Mouse (Mus musculus) mouse trophoblast stem cell (cell line): ENCODE data around the gene Dtymk.

ENCODE experiments used
- in situ Hi-C, 2 experiments: fragments of 300-500 bp; cut with MseI, MboI; formaldehyde crosslinking; loops; 2 replicates in 1 of 2; 3 replicates in 1 of 2; pipeline ENCODE4 v1.15.1; 2025

Gene Dtymk

GRCm38 (mm10) chr1:93748539-93748938, 53.2 kb downstream of the Dtymk start:
- in situ Hi-C loops = no loop called here

DNA sequence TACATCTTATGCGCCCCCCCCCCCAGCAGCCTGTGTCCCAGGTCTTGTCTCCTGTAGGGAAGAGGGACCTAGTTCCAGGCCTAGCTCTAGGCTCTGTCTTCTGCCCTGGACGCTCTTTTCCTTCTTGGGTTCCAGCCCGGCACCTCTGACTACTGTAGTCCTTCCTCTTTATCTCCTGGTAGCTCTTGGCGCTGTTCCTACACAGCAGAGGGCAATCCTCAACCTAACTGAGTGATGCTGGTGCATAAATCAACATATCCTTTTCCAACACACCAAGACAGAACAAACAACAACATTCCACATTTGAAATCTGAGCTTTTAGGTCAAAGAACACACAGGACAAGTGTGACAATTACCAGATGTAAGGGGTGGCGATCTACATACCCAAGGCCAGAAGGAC, 55.6 kb downstream of the Dtymk start:
- in situ Hi-C loops = no loop called here

DNA sequence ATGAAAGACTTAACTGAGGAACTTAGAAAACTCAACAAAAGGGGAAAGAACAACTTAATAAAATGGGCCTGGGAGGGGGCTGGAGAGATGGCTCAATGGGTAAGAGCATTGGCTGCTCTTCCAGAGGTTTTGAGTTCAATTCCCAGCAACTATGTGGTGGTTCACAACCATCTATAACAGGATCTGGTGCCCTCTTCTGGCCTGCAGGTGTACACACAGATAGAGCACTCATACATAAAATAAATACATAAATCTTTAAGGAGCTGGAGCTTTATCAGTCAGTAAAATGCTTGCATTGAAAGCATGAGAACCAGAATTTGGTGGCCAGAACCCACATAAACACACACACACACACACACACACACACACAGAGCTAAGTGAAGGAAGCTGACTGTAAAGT, 58.8 kb downstream of the Dtymk start:
- in situ Hi-C loops = no loop called here
